Mouse (Mus musculus): Measurements from ENCODE around the gene Tbrg1. TPM values are rescaled to one million over a fixed set of nuclear protein-coding genes. Genes with fewer than 3 reads are reported as not detected.
A peak's percentile ranks its signal among the peaks of the same experiment; 100 is the strongest.

Tbrg1 gene
- 10 to 100 TPM; 53.4 to 55.6 TPM for total RNA-seq (2021)
- long read RNA-seq, transcript Tbrg1-201 (9 exons, 1,984 nt) = major isoform, 99 of 109 reads
- long read RNA-seq, partial matches to known transcripts = 8 of 109 reads
- long read RNA-seq, other reads (novel, unspliced or antisense) = 0 of 109 reads

GRCm38 (mm10) chr9:37656931-37657481 is at the start of gene Tbrg1:
TSS of gene Tbrg1 (minus strand) at chr9:37657312.
- peak; percentile 72 to 79 for DNase-seq (ENCODE audit: low spot score in 2 of 2)

- DNase-seq (ENCODE audit: low spot score in 2 of 2) = no peak
These were observed 33.0 kb upstream of the Tbrg1 start for GRCm38 (mm10) chr9:37689970-37690686.

GRCm38 (mm10) chr9:37687941-37688303 is 30.8 kb upstream of the Tbrg1 start:
- peak in 1 of 2 experiments; percentile 20 for DNase-seq (ENCODE audit: low spot score in 2 of 2)

- DNase-seq (ENCODE audit: low spot score in 2 of 2) = no peak
These were observed 30.3 kb upstream of the Tbrg1 start for GRCm38 (mm10) chr9:37687288-37687940.

- no peak for DNase-seq (ENCODE audit: low spot score in 2 of 2)
These were observed 24.0 kb upstream of the Tbrg1 start for GRCm38 (mm10) chr9:37681123-37681522.

- no peak for DNase-seq (ENCODE audit: low spot score in 2 of 2)
These were observed 18.2 kb upstream of the Tbrg1 start for GRCm38 (mm10) chr9:37675287-37675686.

GRCm38 (mm10) chr9:37670261-37670660 is 13.1 kb upstream of the Tbrg1 start:
- DNase-seq (ENCODE audit: low spot score in 2 of 2) = no peak

GRCm38 (mm10) chr9:37669678-37670077 is 12.6 kb upstream of the Tbrg1 start:
- no peak for DNase-seq (ENCODE audit: low spot score in 2 of 2)

- DNase-seq (ENCODE audit: low spot score in 2 of 2) = no peak
These were observed 12.0 kb upstream of the Tbrg1 start, which contains the start of gene Panx3 for GRCm38 (mm10) chr9:37669115-37669514. TSS of gene Panx3 (minus strand) at chr9:37669235.

- DNase-seq (ENCODE audit: low spot score in 2 of 2) = no peak
These were observed 8.9 kb upstream of the Tbrg1 start for GRCm38 (mm10) chr9:37666045-37666444.

- DNase-seq (ENCODE audit: low spot score in 2 of 2) = no peak
These were observed 7.5 kb upstream of the Tbrg1 start for GRCm38 (mm10) chr9:37664604-37665003.

- no peak for DNase-seq (ENCODE audit: low spot score in 2 of 2)
These were observed 6.1 kb upstream of the Tbrg1 start for GRCm38 (mm10) chr9:37663210-37663609.

GRCm38 (mm10) chr9:37659413-37659812 is 2.3 kb upstream of the Tbrg1 start:
- DNase-seq (ENCODE audit: low spot score in 2 of 2) = no peak

- DNase-seq (ENCODE audit: low spot score in 2 of 2) = no peak
These were observed 652 bp downstream of the Tbrg1 start for GRCm38 (mm10) chr9:37656439-37656881.

- DNase-seq (ENCODE audit: low spot score in 2 of 2) = no peak
These were observed 1.2 kb downstream of the Tbrg1 start for GRCm38 (mm10) chr9:37655961-37656360.

GRCm38 (mm10) chr9:37653836-37654235 is 3.3 kb downstream of the Tbrg1 start:
- DNase-seq (ENCODE audit: low spot score in 2 of 2) = no peak

- no peak for DNase-seq (ENCODE audit: low spot score in 2 of 2)
These were observed 6.5 kb downstream of the Tbrg1 start for GRCm38 (mm10) chr9:37650639-37651038.

- DNase-seq (ENCODE audit: low spot score in 2 of 2) = no peak
These were observed 10.9 kb downstream of the Tbrg1 start for GRCm38 (mm10) chr9:37646246-37646645.

GRCm38 (mm10) chr9:37638721-37639120 is 18.4 kb downstream of the Tbrg1 start:
- DNase-seq (ENCODE audit: low spot score in 2 of 2) = no peak

- no peak for DNase-seq (ENCODE audit: low spot score in 2 of 2)
These were observed 20.1 kb downstream of the Tbrg1 start for GRCm38 (mm10) chr9:37636800-37637542.

GRCm38 (mm10) chr9:37636335-37636734 is 20.8 kb downstream of the Tbrg1 start:
- peak; percentile 64 to 71 for DNase-seq (ENCODE audit: low spot score in 2 of 2)

All from layer of hippocampus, postnatal 10 days (tissue).